Mouse (Mus musculus): ENCODE measurements around the gene Zfp472.

GRCm38 (mm10) chr17:32923681-32924080 lies 41.9 kb upstream of the Zfp472 start:
- TF ChIP-seq POLR2A (IDR thresholded peaks at IDR 0.05; ENCODE audit: control insufficient read depth, low read depth, low read length) (no peak), CTCF (IDR thresholded peaks at IDR 0.05; ENCODE audit: control insufficient read depth, insufficient read depth, insufficient replicate concordance, low read depth, low read length) (no peak)
